Mouse (Mus musculus) myocyte (in vitro differentiated cells): ENCODE data around the gene Pih1d1. TPM values are rescaled to one million over a fixed set of nuclear protein-coding genes. Genes with fewer than 3 reads are reported as not detected.

Source experiments
- H3K27me3 ChIP-seq: one replicate; pipeline ENCODE4 v1.6.1; 2011; ENCODE audit not compliant: control insufficient read depth, insufficient read depth, insufficient read length
- H3K36me3 ChIP-seq: one replicate; pipeline ENCODE4 v1.6.1; 2011; ENCODE audit not compliant: control insufficient read depth, insufficient read depth
- H3K4me2 ChIP-seq: one replicate; pipeline ENCODE4 v1.6.1; 2011; ENCODE audit warnings: low read depth, control low read depth
- H3K4me3 ChIP-seq: one replicate; pipeline ENCODE4 v1.5.1; 2011; ENCODE audit warnings: mild to moderate bottlenecking, control low read depth, moderate library complexity
- H3K79me2 ChIP-seq: one replicate; pipeline ENCODE4 v1.6.1; 2011; ENCODE audit not compliant: control insufficient read depth, insufficient read depth
- H3ac ChIP-seq: one replicate; pipeline ENCODE4 v1.6.1; 2011; ENCODE audit not compliant: control insufficient read depth, insufficient read length
- CEBPB ChIP-seq: IDR thresholded peaks from 2 replicates; pipeline ENCODE4 v1.6.1; 2011; ENCODE audit warnings: mild to moderate bottlenecking, moderate library complexity; ENCODE audit not compliant: poor library complexity, insufficient read depth, severe bottlenecking
- E2F4 ChIP-seq: IDR thresholded peaks from one replicate; pipeline ENCODE4 v1.6.1; 2011; ENCODE audit warnings: mild to moderate bottlenecking, control low read depth, moderate library complexity; ENCODE audit not compliant: insufficient read depth
- MAX ChIP-seq: IDR thresholded peaks from one replicate; pipeline ENCODE4 v1.6.1; 2011; ENCODE audit warnings: low read depth, mild to moderate bottlenecking, control low read depth
- MYOD1 ChIP-seq, 3 experiments: IDR thresholded peaks; one replicate each; pipeline ENCODE4 v1.6.1; 2011; ENCODE audit warnings: control low read depth in 2 of 3, low read depth in 2 of 3, mild to moderate bottlenecking in 2 of 3, moderate library complexity in 1 of 3; ENCODE audit not compliant: insufficient read length in 2 of 3, control insufficient read depth in 1 of 3
- MYOG ChIP-seq, 3 experiments: IDR thresholded peaks; one replicate each; pipeline ENCODE4 v1.6.1; 2011; ENCODE audit warnings: control low read depth in 2 of 3, low read depth in 2 of 3, mild to moderate bottlenecking in 2 of 3; ENCODE audit not compliant: insufficient read length in 2 of 3, control insufficient read depth in 1 of 3, insufficient read depth in 1 of 3
- POLR2A ChIP-seq: IDR thresholded peaks from one replicate; pipeline ENCODE4 v1.6.1; 2011; ENCODE audit warnings: low read depth, mild to moderate bottlenecking, control low read depth, moderate library complexity; ENCODE audit not compliant: insufficient read length
- POLR2AphosphoS2 ChIP-seq: IDR thresholded peaks from one replicate; pipeline ENCODE4 v1.6.1; 2011; ENCODE audit warnings: low read depth, control low read depth; ENCODE audit not compliant: insufficient read length
- REST ChIP-seq: IDR thresholded peaks from one replicate; pipeline ENCODE4 v1.6.1; 2011; ENCODE audit warnings: mild to moderate bottlenecking, control low read depth, moderate library complexity; ENCODE audit not compliant: insufficient read depth, insufficient read length
- SRF ChIP-seq: IDR thresholded peaks from one replicate; pipeline ENCODE4 v1.6.1; 2011; ENCODE audit warnings: low read depth; ENCODE audit not compliant: control insufficient read depth, insufficient read length
- TCF12 ChIP-seq: IDR thresholded peaks from one replicate; pipeline ENCODE4 v1.6.1; 2011; ENCODE audit warnings: mild to moderate bottlenecking, control low read depth; ENCODE audit not compliant: poor library complexity, insufficient read depth, severe bottlenecking
- TCF3 ChIP-seq: IDR thresholded peaks from one replicate; pipeline ENCODE4 v1.6.1; 2011; ENCODE audit warnings: low read depth, control low read depth; ENCODE audit not compliant: insufficient read length
- USF1 ChIP-seq: IDR thresholded peaks from one replicate; pipeline ENCODE4 v1.6.1; 2011; ENCODE audit warnings: low read depth, mild to moderate bottlenecking, control low read depth, moderate library complexity
- polyA plus RNA-seq: library from polyadenylated mRNA; unstranded; fragments of >200 nt; fragmentation: generic; extraction: Trizol; gene quantifications from one replicate; pipeline ENCODE4 v1.2.1, GENCODE M21; 2012; ENCODE audit warnings: missing spikeins

Pih1d1 gene
- polyA plus RNA-seq, 1 experiment = 81.9 TPM

GRCm38 (mm10) chr7:45196176-45196535 lies 42.1 kb downstream of the Pih1d1 start:
- Histone ChIP-seq H3K4me2 (no peak overlapping the region), H3ac (no peak overlapping the region), H3K79me2 (no peaks in the 10 kb centered on the region), H3K36me3 (no peaks in the 10 kb centered on the region), H3K27me3 (peaks cover 17% of the 10 kb centered on the region), H3K4me3 (no peak overlapping the region)
- no peak for TF ChIP-seq POLR2AphosphoS2
- no peak for TF ChIP-seq MAX
- no peak for TF ChIP-seq REST
- no peak for TF ChIP-seq TCF12
- no peak for TF ChIP-seq USF1
- no peak for TF ChIP-seq CEBPB
- TF ChIP-seq E2F4 = no peak
- no peak for TF ChIP-seq MYOD1 (IDR thresholded peaks at IDR 0.05; ENCODE audit: control insufficient read depth in 1 of 3, insufficient read length in 2 of 3, low read depth in 2 of 3)
- no peak for TF ChIP-seq SRF
- no peak for TF ChIP-seq MYOG (IDR thresholded peaks at IDR 0.05; ENCODE audit: control insufficient read depth in 1 of 3, insufficient read depth in 1 of 3, insufficient read length in 2 of 3, low read depth in 2 of 3)
- TF ChIP-seq TCF3 = no peak
- TF ChIP-seq POLR2A = no peak

DNA sequence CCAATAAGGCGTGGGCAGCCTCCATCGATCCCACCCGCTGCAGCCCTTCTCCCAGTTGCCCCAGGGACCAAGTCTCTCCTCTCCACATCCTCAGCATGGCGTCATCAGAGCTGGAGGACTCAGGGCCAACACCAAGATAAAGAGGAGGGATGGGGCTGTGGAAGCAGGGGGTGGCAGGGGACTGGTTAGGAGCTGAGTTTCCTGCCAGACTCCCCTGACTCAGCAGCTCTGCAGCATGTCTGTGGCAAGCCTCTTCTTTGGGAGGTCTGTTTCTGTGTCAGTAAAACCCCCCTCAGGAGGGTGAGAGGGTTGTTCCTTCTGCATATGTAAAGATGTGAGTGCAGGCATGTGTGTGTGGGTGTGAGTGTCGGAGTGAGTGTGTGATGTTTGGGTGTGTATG lies 42.9 kb downstream of the Pih1d1 start:
- H3ac ChIP-seq = no peak overlapping the region
- no peak overlapping the region for H3K4me3 ChIP-seq
- peaks cover 17% of the 10 kb centered on the region for H3K27me3 ChIP-seq
- no peak overlapping the region for H3K4me2 ChIP-seq
- TF ChIP-seq USF1 (no peak), MAX (no peak), POLR2AphosphoS2 (no peak), MYOD1 (IDR thresholded peaks at IDR 0.05; ENCODE audit: control insufficient read depth in 1 of 3, insufficient read length in 2 of 3, low read depth in 2 of 3) (no peak), E2F4 (no peak), POLR2A (no peak), TCF12 (no peak), SRF (no peak), REST (no peak), MYOG (IDR thresholded peaks at IDR 0.05; ENCODE audit: control insufficient read depth in 1 of 3, insufficient read depth in 1 of 3, insufficient read length in 2 of 3, low read depth in 2 of 3) (no peak), CEBPB (no peak), TCF3 (no peak)
- H3K79me2 ChIP-seq = no peaks in the 10 kb centered on the region
- no peaks in the 10 kb centered on the region for H3K36me3 ChIP-seq

DNA sequence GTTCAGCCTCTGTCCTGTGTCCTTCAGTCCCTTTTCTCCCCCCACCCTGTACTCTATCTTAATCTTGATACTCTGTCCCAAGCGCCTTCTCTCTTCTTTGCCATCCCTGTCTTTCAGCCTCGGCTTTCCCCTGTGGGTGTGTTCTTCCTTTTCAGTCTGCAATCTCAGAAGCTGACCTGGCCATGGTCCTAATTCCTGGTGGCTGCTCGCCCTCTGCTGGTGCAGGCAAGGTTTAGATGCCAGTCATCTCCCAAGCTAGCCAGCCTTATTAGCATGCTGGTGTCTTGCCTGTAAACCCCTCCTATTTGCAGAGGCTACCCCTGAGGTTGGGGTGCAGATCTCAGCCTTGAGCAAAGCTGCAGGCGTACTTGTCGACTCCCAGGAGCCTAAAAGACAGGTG lies 44.3 kb downstream of the Pih1d1 start:
- H3K36me3 ChIP-seq = no peaks in the 10 kb centered on the region
- H3K4me3 ChIP-seq = no peak overlapping the region
- TF ChIP-seq REST (no peak), MAX (no peak), TCF12 (no peak), SRF (no peak), CEBPB (no peak)
- no peak overlapping the region for H3ac ChIP-seq
- H3K27me3 ChIP-seq = peaks cover 17% of the 10 kb centered on the region
- no peaks in the 10 kb centered on the region for H3K79me2 ChIP-seq
- peak overlapping the region; percentile 35 for H3K4me2 ChIP-seq

DNA sequence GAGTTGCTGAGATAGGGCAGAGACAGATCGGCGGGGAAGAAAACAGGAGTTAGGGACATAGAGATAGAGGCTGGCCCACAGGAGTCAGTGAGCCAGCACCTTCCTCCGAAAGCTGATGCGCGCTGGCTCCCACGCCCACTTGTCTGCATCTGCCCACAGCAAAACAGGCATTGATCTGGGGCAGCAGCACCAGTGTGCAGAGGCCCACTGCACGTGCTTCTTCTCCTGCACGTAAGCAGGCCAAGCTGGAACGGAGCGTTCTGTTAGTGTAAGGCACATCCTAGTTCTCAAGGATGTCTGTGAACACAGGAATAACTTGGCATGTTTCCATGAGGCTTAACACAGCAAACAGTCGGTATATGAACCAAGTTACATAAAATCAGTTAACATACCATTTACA lies 44.9 kb downstream of the Pih1d1 start:
- Histone ChIP-seq H3K4me2 (no peak overlapping the region), H3K27me3 (peaks cover 17% of the 10 kb centered on the region), H3K79me2 (no peaks in the 10 kb centered on the region), H3ac (no peak overlapping the region), H3K4me3 (no peak overlapping the region), H3K36me3 (no peaks in the 10 kb centered on the region)
- TF ChIP-seq POLR2AphosphoS2 (no peak), E2F4 (no peak), SRF (no peak), REST (no peak), MYOG (IDR thresholded peaks at IDR 0.05; ENCODE audit: control insufficient read depth in 1 of 3, insufficient read depth in 1 of 3, insufficient read length in 2 of 3, low read depth in 2 of 3) (no peak), MAX (no peak), TCF12 (no peak), MYOD1 (IDR thresholded peaks at IDR 0.05; ENCODE audit: control insufficient read depth in 1 of 3, insufficient read length in 2 of 3, low read depth in 2 of 3) (no peak), CEBPB (no peak), POLR2A (no peak), TCF3 (no peak), USF1 (no peak)

GRCm38 (mm10) chr7:45202654-45203053 lies 48.6 kb downstream of the Pih1d1 start:
- Histone ChIP-seq H3K4me2 (no peak overlapping the region), H3K79me2 (no peaks in the 10 kb centered on the region), H3ac (no peak overlapping the region), H3K36me3 (no peaks in the 10 kb centered on the region), H3K27me3 (peaks cover 21% of the 10 kb centered on the region), H3K4me3 (no peak overlapping the region)
- TF ChIP-seq MYOG (IDR thresholded peaks at IDR 0.05; ENCODE audit: control insufficient read depth in 1 of 3, insufficient read depth in 1 of 3, insufficient read length in 2 of 3, low read depth in 2 of 3) (no peak), E2F4 (no peak), SRF (no peak), POLR2AphosphoS2 (no peak), TCF3 (no peak), USF1 (no peak)
